Mouse (Mus musculus) spleen, postnatal 14 days (tissue): ENCODE measurements around the gene Sfxn5.

ENCODE experiments used
- DNase-seq, 2 experiments: peaks; one replicate each; pipeline ENCODE4 v3.0.0; 2021 to 2022; ENCODE audit warnings: low spot score in 2 of 2

Sfxn5 gene

GRCm38 (mm10) chr6:85232045-85232444 lies 101.2 kb downstream of the Sfxn5 start:
- no peak for DNase-seq

GRCm38 (mm10) chr6:85231469-85231868 lies 101.8 kb downstream of the Sfxn5 start:
- DNase-seq = no peak

- DNase-seq = no peak
Measured at GRCm38 (mm10) chr6:85230762-85231161, 102.5 kb downstream of the Sfxn5 start.

GRCm38 (mm10) chr6:85227520-85227919 lies 105.7 kb downstream of the Sfxn5 start:
- no peak for DNase-seq

- no peak for DNase-seq
Measured at GRCm38 (mm10) chr6:85226570-85226969, 106.7 kb downstream of the Sfxn5 start.

- DNase-seq = no peak
Measured at GRCm38 (mm10) chr6:85224442-85224891, 108.8 kb downstream of the Sfxn5 start.

- no peak for DNase-seq
Measured at GRCm38 (mm10) chr6:85223498-85224150, 109.6 kb downstream of the Sfxn5 start.

- DNase-seq = no peak
Measured at GRCm38 (mm10) chr6:85222551-85222950, 110.7 kb downstream of the Sfxn5 start.

- no peak for DNase-seq
Measured at GRCm38 (mm10) chr6:85220917-85221316, 112.3 kb downstream of the Sfxn5 start.

GRCm38 (mm10) chr6:85219706-85220105 lies 113.5 kb downstream of the Sfxn5 start:
- no peak for DNase-seq

GRCm38 (mm10) chr6:85218684-85219445 lies 114.4 kb downstream of the Sfxn5 start:
- DNase-seq = no peak

GRCm38 (mm10) chr6:85218251-85218650 lies 115.0 kb downstream of the Sfxn5 start:
- DNase-seq = no peak

GRCm38 (mm10) chr6:85210686-85211085 lies 122.5 kb downstream of the Sfxn5 start:
- no peak for DNase-seq

- DNase-seq = no peak
Measured at GRCm38 (mm10) chr6:85209226-85209967, 123.8 kb downstream of the Sfxn5 start.

- DNase-seq = no peak
Measured at GRCm38 (mm10) chr6:85207345-85207744, 125.9 kb downstream of the Sfxn5 start.

- DNase-seq = no peak
Measured at GRCm38 (mm10) chr6:85206939-85207285, 126.3 kb downstream of the Sfxn5 start.

- DNase-seq = no peak
Measured at GRCm38 (mm10) chr6:85206182-85206938, 126.9 kb downstream of the Sfxn5 start.

GRCm38 (mm10) chr6:85197951-85198350 lies 135.3 kb downstream of the Sfxn5 start:
- no peak for DNase-seq

GRCm38 (mm10) chr6:85193381-85194318 lies 139.6 kb downstream of the Sfxn5 start:
- DNase-seq = no peak

GRCm38 (mm10) chr6:85191751-85192440 lies 141.3 kb downstream of the Sfxn5 start:
- DNase-seq = no peak
